Mouse (Mus musculus): Measurements from ENCODE around the gene Tspyl3. TPM values are rescaled to one million over a fixed set of nuclear protein-coding genes. Genes with fewer than 3 reads are reported as not detected.

Gene Tspyl3
- polyA plus RNA-seq, 1 experiment from 2014 or later, result 4.8 TPM

- H3K4me1 ChIP-seq (ENCODE audit: control insufficient read depth, insufficient read depth, low read length), result peaks cover 5% of the 10 kb centered on the region
- ATAC-seq (replicated peaks; ENCODE audit: insufficient number of reproducible peaks, low FRiP score, low TSS enrichment), result no peak
- no peak overlapping the region for H3K9ac ChIP-seq (ENCODE audit: low read depth, low read length)
- peaks cover under 1% of the 10 kb centered on the region; the same call in 1 of the 2 replicates for H3K36me3 ChIP-seq (ENCODE audit: control insufficient read depth, insufficient read depth, low read length)
- 90% methylated on average over 3 of the region's 3 CpGs for WGBS (ENCODE audit: insufficient replicate concordance)
- no peak overlapping the region for H3K4me3 ChIP-seq (ENCODE audit: low read depth, low read length)
- no peak overlapping the region for H3K4me2 ChIP-seq
- H3K27ac ChIP-seq (ENCODE audit: low read depth, low read length), result no peak overlapping the region
- H3K27me3 ChIP-seq (ENCODE audit: control insufficient read depth, insufficient read depth, low read length), result no peaks in the 10 kb centered on the region
- no peaks in the 10 kb centered on the region for H3K9me3 ChIP-seq (replicated peaks; ENCODE audit: control insufficient read depth, low read length)
These were observed 48.1 kb downstream of the Tspyl3 start for GRCm38 (mm10) chr2:153177188-153177587.

- H3K4me2 ChIP-seq, result no peak overlapping the region
- H3K9me3 ChIP-seq (replicated peaks; ENCODE audit: control insufficient read depth, low read length), result no peaks in the 10 kb centered on the region
- H3K9ac ChIP-seq (ENCODE audit: low read depth, low read length), result no peak overlapping the region
- no peak overlapping the region for H3K4me3 ChIP-seq (ENCODE audit: low read depth, low read length)
- no peak overlapping the region for H3K27ac ChIP-seq (ENCODE audit: low read depth, low read length)
- WGBS (ENCODE audit: insufficient replicate concordance), result 61% methylated on average over 8 of the region's 8 CpGs
- H3K4me1 ChIP-seq (ENCODE audit: control insufficient read depth, insufficient read depth, low read length), result peaks cover 5% of the 10 kb centered on the region
- H3K27me3 ChIP-seq (ENCODE audit: control insufficient read depth, insufficient read depth, low read length), result no peaks in the 10 kb centered on the region
- no peaks in the 10 kb centered on the region for H3K36me3 ChIP-seq (ENCODE audit: control insufficient read depth, insufficient read depth, low read length)
- ATAC-seq (replicated peaks; ENCODE audit: insufficient number of reproducible peaks, low FRiP score, low TSS enrichment), result no peak
These were observed 49.2 kb downstream of the Tspyl3 start for GRCm38 (mm10) chr2:153175995-153176570.

Other genes with a start within 250 kb of the Tspyl3 start
- gene Pdrg1, start 210.0 kb downstream of the Tspyl3 start, polyA plus RNA-seq (2014; fragmentation: Nextera tagmentation; extraction: Ambion mirVana), result 60.8 and 75.6 TPM in 2 replicates
- not detected in 2 replicates for gene Xkr7, start 193.6 kb downstream of the Tspyl3 start, polyA plus RNA-seq (2014; fragmentation: Nextera tagmentation; extraction: Ambion mirVana)
- gene Ccm2l, start 159.5 kb downstream of the Tspyl3 start, polyA plus RNA-seq (2014; fragmentation: Nextera tagmentation; extraction: Ambion mirVana), result 5.2 and 6.1 TPM in 2 replicates
- 0.87 and 1.6 TPM in 2 replicates for gene Hck, start 117.0 kb downstream of the Tspyl3 start, polyA plus RNA-seq (2014; fragmentation: Nextera tagmentation; extraction: Ambion mirVana)
- 73.2 and 75.8 TPM in 2 replicates for gene Tm9sf4, start 64.1 kb downstream of the Tspyl3 start, polyA plus RNA-seq (2014; fragmentation: Nextera tagmentation; extraction: Ambion mirVana)
- gene Plagl2, start 16.0 kb upstream of the Tspyl3 start, polyA plus RNA-seq (2014; fragmentation: Nextera tagmentation; extraction: Ambion mirVana), result 22.6 and 25.3 TPM in 2 replicates
- gene Pofut1, start 16.1 kb upstream of the Tspyl3 start, polyA plus RNA-seq (2014; fragmentation: Nextera tagmentation; extraction: Ambion mirVana), result 5.8 and 6.6 TPM in 2 replicates
- gene Kif3b, start 66.0 kb upstream of the Tspyl3 start, polyA plus RNA-seq (2014; fragmentation: Nextera tagmentation; extraction: Ambion mirVana), result 3.6 TPM in 2 replicates
- gene Asxl1, start 120.4 kb upstream of the Tspyl3 start, polyA plus RNA-seq (2014; fragmentation: Nextera tagmentation; extraction: Ambion mirVana), result 11.9 and 13.8 TPM in 2 replicates